Mouse (Mus musculus) cerebellum, adult 9-11 months (tissue): ENCODE measurements around the gene Abca17.
A peak's percentile ranks its signal among the peaks of the same experiment; 100 is the strongest.

Experiments used
- DNase-seq: peaks from one replicate; pipeline ENCODE4 v3.0.0; 2022

Abca17 gene

DNA sequence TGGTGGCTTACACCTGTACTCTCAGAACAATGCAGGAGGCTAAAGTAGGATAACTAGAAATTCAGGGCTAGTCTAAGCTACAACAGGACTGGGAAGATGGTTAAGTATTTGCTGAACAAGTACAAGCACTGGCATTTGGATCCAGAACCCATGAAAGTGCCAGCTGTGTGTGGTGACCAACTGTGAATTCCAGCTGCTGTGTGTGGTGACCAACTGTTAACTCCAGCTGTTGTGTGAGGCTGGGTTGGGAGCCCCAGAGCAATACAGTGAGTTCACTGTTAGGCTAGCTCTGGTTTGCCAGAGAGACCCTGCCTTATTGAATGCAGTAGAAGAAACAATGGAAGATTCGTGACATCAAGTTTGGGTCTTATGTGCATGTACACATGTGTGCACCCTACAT, 114.4 kb downstream of the Abca17 start:
- no peak for DNase-seq

DNA sequence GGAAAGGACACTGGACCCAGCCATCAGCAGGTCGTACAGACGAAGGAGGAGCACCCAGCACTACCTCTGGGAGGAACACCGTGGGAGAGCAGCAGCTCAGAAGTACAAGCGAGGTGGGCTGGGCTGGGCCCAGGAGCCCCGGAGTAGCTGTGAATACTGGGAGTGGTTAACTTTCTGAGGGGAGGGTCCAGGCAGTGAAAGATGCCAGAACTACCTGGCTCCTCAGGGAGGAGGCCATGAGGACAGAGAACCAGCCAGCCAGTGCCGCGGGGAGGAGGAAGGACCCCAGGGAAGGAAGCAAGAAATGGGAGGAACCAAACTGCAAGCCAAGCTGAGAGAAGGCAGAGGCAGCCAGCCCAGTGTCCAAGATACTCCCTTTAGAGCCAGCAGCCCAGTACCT, 122.9 kb downstream of the Abca17 start:
- DNase-seq, result no peak

- no peak for DNase-seq
Observed at GRCm38 (mm10) chr17:24226721-24227120, 124.1 kb downstream of the Abca17 start.

- no peak for DNase-seq
Observed at GRCm38 (mm10) chr17:24225851-24226250, 125.0 kb downstream of the Abca17 start.

DNA sequence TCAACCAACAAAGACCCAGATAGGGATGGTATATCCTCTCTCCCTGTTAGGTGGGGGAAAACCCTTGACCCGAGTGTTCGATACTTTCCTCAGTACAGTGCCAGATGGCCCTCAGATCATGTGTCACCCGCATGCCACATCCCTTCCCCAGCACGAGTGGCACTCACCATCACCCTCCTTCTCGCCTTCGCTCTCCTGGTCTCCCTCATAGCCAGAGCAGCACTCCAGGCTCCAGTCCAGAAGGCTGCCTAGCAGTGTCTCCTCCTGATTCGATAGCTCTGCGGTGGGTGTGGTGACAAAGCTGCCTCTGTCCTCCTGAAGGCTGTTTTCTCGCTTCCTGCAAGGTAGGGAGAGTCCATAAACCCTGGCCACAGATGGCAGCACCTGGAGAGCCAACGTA, 126.1 kb downstream of the Abca17 start:
- no peak for DNase-seq

DNA sequence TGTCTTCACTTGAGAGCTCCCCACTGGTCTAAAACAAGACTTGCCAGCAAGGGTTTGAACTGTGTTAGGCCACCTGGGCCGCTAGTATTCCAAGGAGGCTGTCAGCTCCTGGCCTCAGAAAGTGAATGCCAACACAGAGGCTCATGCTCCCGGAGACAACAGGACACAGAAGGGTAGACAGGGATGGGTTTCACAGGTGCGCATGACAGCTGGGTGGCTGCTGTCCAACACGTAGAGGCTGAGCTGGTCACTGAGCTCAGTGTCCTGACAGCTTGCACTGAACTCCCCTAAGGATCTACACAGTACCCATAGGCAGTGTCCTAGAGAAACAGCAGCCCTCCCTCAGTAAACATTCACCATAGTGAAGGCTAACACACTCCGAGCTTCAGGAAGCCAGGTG, 127.4 kb downstream of the Abca17 start:
- no peak for DNase-seq

- DNase-seq, result no peak
Observed at GRCm38 (mm10) chr17:24222653-24223052, 128.2 kb downstream of the Abca17 start.

GRCm38 (mm10) chr17:24220435-24221411, 130.1 kb downstream of the Abca17 start, which contains the start of gene Tedc2:
Gene Tedc2 (minus strand): TSS chr17:24220851.
- peak; percentile 97 for DNase-seq

GRCm38 (mm10) chr17:24216836-24217235, 134.0 kb downstream of the Abca17 start:
- no peak for DNase-seq
